Comparison of ENCODE assay signal across 12 mouse cellular contexts in genomic region chr1:181246487-181247138, GRCm38 (mm10). TPM values are rescaled to one million over a fixed set of nuclear protein-coding genes. Genes with fewer than 3 reads are reported as not detected.
DNase-seq lines count a peak whose midpoint lies in the region; ATAC-seq and TF ChIP-seq lines count a peak whose summit lies in the region.
"Had no signal": no experiment of that assay in that cellular context is flagged by ENCODE, and none has a peak within 500 bp of the region (broad histone marks: within the 10 kb centered on the region; RNA-seq: fewer than 3 reads in every experiment).

No protein-coding gene starts in this region.

- 22% methylated on average over 6 of the region's 7 CpGs for WGBS in heart, embryonic 14.5 days
- 4% methylated on average over 7 of the region's 7 CpGs for WGBS in liver, embryonic 14.5 days (ENCODE audit: insufficient replicate concordance)

- in situ Hi-C loops in CH12.LX (cut with MboI; ENCODE audit: low pct_ligation_motif_present, low pct_unique_long_range_greater_than_20kb, low sequenced_read_pairs) = no loop called here

- no peak overlapping the region for H3K9ac ChIP-seq in heart, embryonic 14.5 days (ENCODE audit: low read length)
- peak overlapping the region; percentile 66 for H3K9ac ChIP-seq in CH12.LX (ENCODE audit: insufficient read depth, low read depth)
- peak overlapping the region; percentile 78 for H3K9ac ChIP-seq in liver, embryonic 14.5 days (replicated peaks)
- H3K9ac ChIP-seq: embryonic facial prominence, embryonic 15.5 days; midbrain, embryonic 12.5 days had no signal

- H3K36me3 ChIP-seq in heart, embryonic 14.5 days (ENCODE audit: control insufficient read depth, insufficient read depth, low read length) = no peaks in the 10 kb centered on the region
- H3K36me3 ChIP-seq in CH12.LX (replicated peaks in 1 of 2; ENCODE audit: control insufficient read depth in 1 of 2, insufficient read depth in 1 of 2, low read length in 1 of 2) = no peaks in the 10 kb centered on the region
- no peaks in the 10 kb centered on the region for H3K36me3 ChIP-seq in liver, embryonic 14.5 days (replicated peaks; ENCODE audit: control insufficient read depth, insufficient read depth, low read depth)
- H3K36me3 ChIP-seq: embryonic facial prominence, embryonic 15.5 days; midbrain, embryonic 12.5 days had no signal

- intact Hi-C loops in heart, postnatal 36 days (cut with DNase I) = no loop called here

- dilution Hi-C loops in CH12.LX (cut with MboI; ENCODE audit: extremely low pct_ligation_motif_present, extremely low pct_unique_long_range_greater_than_20kb, low sequenced_read_pairs) = no loop called here

- no peaks in the 10 kb centered on the region for H3K79me2 ChIP-seq in CH12.LX (replicated peaks; ENCODE audit: control insufficient read depth, extremely low read depth, insufficient read depth, poor library complexity, severe bottlenecking)

- TF ChIP-seq POLR2A in CH12.LX (IDR thresholded peaks at IDR 0.05; ENCODE audit: low read depth, low read length) = no peak

- peak overlapping the region; percentile 28 to 33; a peak in 2 of 4 replicates for H3K27ac ChIP-seq in heart, embryonic 14.5 days (replicated peaks in 1 of 2; ENCODE audit: control insufficient read depth in 1 of 2, insufficient read depth in 1 of 2, low read depth in 2 of 2, low read length in 2 of 2)
- H3K27ac ChIP-seq in CH12.LX (ENCODE audit: insufficient read depth, low read depth) = peak overlapping the region; percentile 95
- H3K27ac ChIP-seq in liver, embryonic 14.5 days = peak overlapping the region; percentile 95
- H3K27ac ChIP-seq: embryonic facial prominence, embryonic 15.5 days; kidney, postnatal 0 days; midbrain, embryonic 12.5 days had no signal

- peaks cover 5% of the 10 kb centered on the region; the same call in 1 of the 2 replicates for H3K9me3 ChIP-seq in heart, embryonic 14.5 days (ENCODE audit: control insufficient read depth, low read length)
- H3K9me3 ChIP-seq in CH12.LX (replicated peaks; ENCODE audit: low read length) = peaks cover 7% of the 10 kb centered on the region
- peaks cover 4% of the 10 kb centered on the region for H3K9me3 ChIP-seq in liver, embryonic 14.5 days (ENCODE audit: control insufficient read depth, low read length)
- H3K9me3 ChIP-seq: embryonic facial prominence, embryonic 15.5 days; midbrain, embryonic 12.5 days had no signal

- no peak for TF ChIP-seq EP300 in CH12.LX (IDR thresholded peaks at IDR 0.05; ENCODE audit: low read length)
- no peak for TF ChIP-seq EP300 in liver, embryonic 14.5 days (IDR thresholded peaks at IDR 0.05; ENCODE audit: low read depth)

- no peaks in the 10 kb centered on the region for H3K27me3 ChIP-seq in heart, embryonic 14.5 days (ENCODE audit: control insufficient read depth, insufficient read depth, low read length)
- no peaks in the 10 kb centered on the region for H3K27me3 ChIP-seq in CH12.LX (replicated peaks)
- H3K27me3 ChIP-seq in liver, embryonic 14.5 days (ENCODE audit: control insufficient read depth, insufficient read depth, low read length) = no peaks in the 10 kb centered on the region
- H3K27me3 ChIP-seq: embryonic facial prominence, embryonic 15.5 days; midbrain, embryonic 12.5 days had no signal

- TF ChIP-seq CTCF in CH12.LX (conservative IDR thresholded peaks at IDR 0.05 in 1 of 2, IDR thresholded peaks at IDR 0.05 in 1 of 2; ENCODE audit: low read depth in 2 of 2, low read length in 2 of 2) = no peak
- no peak for TF ChIP-seq CTCF in liver, embryonic 14.5 days (IDR thresholded peaks at IDR 0.05; ENCODE audit: low read depth)

- ATAC-seq in heart, embryonic 14.5 days (ENCODE audit: insufficient number of reproducible peaks, insufficient read depth, low FRiP score, low read depth) = no peak
- peak; percentile 72 for ATAC-seq in liver, embryonic 14.5 days (ENCODE audit: insufficient read depth)

- no peak overlapping the region; the same call in 1 of the 2 replicates for H3K4me2 ChIP-seq in heart, embryonic 14.5 days (ENCODE audit: low read length)
- H3K4me2 ChIP-seq in CH12.LX (ENCODE audit: insufficient read depth, low read depth, poor library complexity, severe bottlenecking) = peak overlapping the region; percentile 70
- H3K4me2 ChIP-seq in liver, embryonic 14.5 days (ENCODE audit: low read depth) = peak overlapping the region; percentile 63
- H3K4me2 ChIP-seq: embryonic facial prominence, embryonic 15.5 days; midbrain, embryonic 12.5 days had no signal

- DNase-seq in heart, postnatal 36 days = no peak
- DNase-seq in CH12.LX (ENCODE audit: extremely low read depth) = peak; percentile 52
- DNase-seq in c-Kit-positive CD71-positive TER-119-negative erythroid progenitor cells, embryonic 14.5 days (ENCODE audit: low read depth) = peak; percentile 56
- DNase-seq in liver, embryonic 14.5 days (ENCODE audit: low read depth in 3 of 3, low spot score in 3 of 3) = no peak
- DNase-seq in cerebellum, adult 8-10 months = no peak
- DNase-seq in right cerebral cortex, postnatal 14 days = no peak
- no peak for DNase-seq in kidney, postnatal 14 days
- DNase-seq: right cerebral cortex, postnatal 25 days had no signal

- H3K4me3 ChIP-seq in heart, embryonic 14.5 days (ENCODE audit: control insufficient read depth in 1 of 2, insufficient read depth in 1 of 2, low read depth in 1 of 2, low read length in 2 of 2) = no peak overlapping the region
- H3K4me3 ChIP-seq in CH12.LX (replicated peaks in 1 of 3; ENCODE audit: low read depth in 2 of 3, low read length in 2 of 3, poor library complexity in 1 of 3) = peak overlapping the region in 1 of 3 experiments; percentile 16
- peak overlapping the region; percentile 28 to 42; a peak in 3 of 4 replicates for H3K4me3 ChIP-seq in liver, embryonic 14.5 days (ENCODE audit: insufficient read depth in 1 of 2, low read depth in 2 of 2, low read length in 2 of 2)
- H3K4me3 ChIP-seq: embryonic facial prominence, embryonic 15.5 days; midbrain, embryonic 12.5 days had no signal

- H3K4me1 ChIP-seq in heart, embryonic 14.5 days (ENCODE audit: control insufficient read depth in 2 of 2, insufficient read depth in 2 of 2, low read length in 2 of 2) = peaks cover 10 to 18% of the 10 kb centered on the region in 2 experiments
- H3K4me1 ChIP-seq in CH12.LX (ENCODE audit: control insufficient read depth in 1 of 2, insufficient read depth in 2 of 2) = peaks cover 10 to 37% of the 10 kb centered on the region in 2 experiments
- peaks cover 53 to 56% of the 10 kb centered on the region in 2 experiments for H3K4me1 ChIP-seq in liver, embryonic 14.5 days (replicated peaks; ENCODE audit: control insufficient read depth in 2 of 2, insufficient read depth in 2 of 2, low read length in 1 of 2)
- H3K4me1 ChIP-seq: midbrain, embryonic 12.5 days had no signal

- no peak for TF ChIP-seq RAD21 in CH12.LX (IDR thresholded peaks at IDR 0.05; ENCODE audit: low read depth, low read length)

TF ChIP-seq in CH12.LX, 34 proteins besides CTCF, POLR2A, EP300 and RAD21:
- no peak for TF ChIP-seq ZNF384 (IDR thresholded peaks at IDR 0.05; ENCODE audit: low read depth, low read length)
- TF ChIP-seq TBP (conservative IDR thresholded peaks at IDR 0.05; ENCODE audit: low read depth, low read length) = 0 out of 2 replicates have a peak, but pooled peaks have one; percentile 8
- TF ChIP-seq RCOR1 (conservative IDR thresholded peaks at IDR 0.05; ENCODE audit: low read depth, low read length) = no peak
- TF ChIP-seq JUN (IDR thresholded peaks at IDR 0.05; ENCODE audit: insufficient read depth, low read depth, low read length) = no peak
- 0 out of 2 replicates have a peak, but pooled peaks have one; percentile 47 for TF ChIP-seq CHD1 (IDR thresholded peaks at IDR 0.05; ENCODE audit: low read depth, low read length)
- peak; percentile 9 for TF ChIP-seq MYC (IDR thresholded peaks at IDR 0.05; ENCODE audit: low read depth, low read length)
- no peak for TF ChIP-seq MAX (IDR thresholded peaks at IDR 0.05; ENCODE audit: low read length)
- 0 out of 2 replicates have a peak, but pooled peaks have one; percentile 10 for TF ChIP-seq TCF12 (IDR thresholded peaks at IDR 0.05; ENCODE audit: low read depth, low read length)
- TF ChIP-seq SIN3A (IDR thresholded peaks at IDR 0.05; ENCODE audit: low read length) = peak; percentile 55; the same call in 1 of the 2 replicates
- TF ChIP-seq NELFE (IDR thresholded peaks at IDR 0.05; ENCODE audit: low read depth, low read length) = peak; percentile 38; the same call in 1 of the 2 replicates
- TF ChIP-seq ZMIZ1 (IDR thresholded peaks at IDR 0.05; ENCODE audit: low read depth, low read length) = no peak
- peak; percentile 28; the same call in 1 of the 2 replicates for TF ChIP-seq POLR2AphosphoS2 (IDR thresholded peaks at IDR 0.05; ENCODE audit: low read depth, low read length)
TF ChIP-seq in CH12.LX: peak in this region for 7.

RNA-seq across cellular contexts. Expression of gene Wdr26, which starts 34.8 kb away (rescaled TPM):
- 46.6 and 47.7 TPM in 2 replicates for polyA plus RNA-seq in heart, embryonic 14.5 days (2014; fragmentation: Nextera tagmentation; extraction: Ambion mirVana)
- total RNA-seq in heart, postnatal 36 days (2021) = 100 to 1,000 TPM; 110 to 115 TPM
- total RNA-seq in CH12.LX (2012; rRNA removed) (32.4 and 32.9 TPM in 2 replicates), CH12.LX (2014; rRNA removed) (34.2 and 38.7 TPM in 2 replicates)
- 50.8 and 65.0 TPM in 2 replicates for polyA plus RNA-seq in CH12.LX (2012; ENCODE audit: insufficient read length, low read depth)
- 47.8 and 68.9 TPM in 2 replicates for polyA plus RNA-seq in liver, embryonic 14.5 days (2012; rRNA removed)
- 57.8 and 64.4 TPM in 2 replicates for polyA plus RNA-seq in liver, embryonic 14.5 days (2014; fragmentation: Nextera tagmentation; extraction: Ambion mirVana)

Comparison
In these comparisons a context has a peak if more than half of its experiments do, and no peak if none do; other contexts are left out.
1. H3K27ac ChIP-seq: peak in every context shown above with its lines; median percentile 95 in CH12.LX; 95 in liver, embryonic 14.5 days; 30 in heart, embryonic 14.5 days.
2. H3K4me3 ChIP-seq: peak in liver, embryonic 14.5 days (2 of 2); none in heart, embryonic 14.5 days (0 of 2).
3. DNase-seq: peak in CH12.LX (single experiment) and c-Kit-positive CD71-positive TER-119-negative erythroid progenitor cells, embryonic 14.5 days (single experiment); none in heart, postnatal 36 days (0 of 2), liver, embryonic 14.5 days (0 of 3), cerebellum, adult 8-10 months (single experiment), right cerebral cortex, postnatal 14 days (single experiment) and kidney, postnatal 14 days (single experiment).